Mouse (Mus musculus) heart, postnatal 0 days (tissue): ENCODE data around the gene Clrn3.

Experiments
- CTCF ChIP-seq: IDR thresholded peaks from 2 replicates; pipeline ENCODE4 v1.5.1; 2016; ENCODE audit warnings: antibody characterized with exemption, control low read depth, low read depth
- EP300 ChIP-seq: IDR thresholded peaks from 2 replicates; pipeline ENCODE4 v1.6.1; 2016; ENCODE audit warnings: antibody characterized with exemption, low read depth

GRCm38 (mm10) chr7:135560280-135560679 is 31.8 kb upstream of the Clrn3 start:
- TF ChIP-seq EP300: no peak
- TF ChIP-seq CTCF: no peak
